Mouse (Mus musculus) right cerebral cortex, adult 2 months (tissue): ENCODE results near the gene Catsperz.

Experiments used
- DNase-seq, 2 experiments: peaks; one replicate each; pipeline ENCODE4 v3.0.0; 2021 to 2022; ENCODE audit warnings: low spot score in 2 of 2

The Catsperz gene

DNA sequence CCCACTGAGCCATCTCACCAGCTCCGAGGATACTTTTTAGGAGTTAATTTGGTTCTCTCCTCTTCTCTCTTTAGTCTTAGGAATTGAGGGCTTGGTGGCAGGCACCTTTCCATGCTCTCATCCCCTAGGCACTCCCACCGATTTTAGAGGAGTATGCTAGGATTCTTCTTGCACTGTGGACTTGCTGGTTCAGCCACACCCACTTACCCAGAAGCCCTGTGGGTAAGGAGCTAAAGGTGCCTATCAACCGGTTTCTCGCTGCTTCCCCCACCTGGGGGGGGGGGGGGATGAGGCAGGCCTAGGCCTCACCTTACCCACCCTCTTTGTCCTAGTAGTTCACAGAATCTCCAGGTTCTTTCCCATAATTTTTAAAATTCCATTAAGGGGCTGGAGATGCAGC is 22.6 kb upstream of the Catsperz start:
- DNase-seq, result no peak

GRCm38 (mm10) chr19:6943709-6944108 is 18.5 kb upstream of the Catsperz start:
- no peak for DNase-seq

DNA sequence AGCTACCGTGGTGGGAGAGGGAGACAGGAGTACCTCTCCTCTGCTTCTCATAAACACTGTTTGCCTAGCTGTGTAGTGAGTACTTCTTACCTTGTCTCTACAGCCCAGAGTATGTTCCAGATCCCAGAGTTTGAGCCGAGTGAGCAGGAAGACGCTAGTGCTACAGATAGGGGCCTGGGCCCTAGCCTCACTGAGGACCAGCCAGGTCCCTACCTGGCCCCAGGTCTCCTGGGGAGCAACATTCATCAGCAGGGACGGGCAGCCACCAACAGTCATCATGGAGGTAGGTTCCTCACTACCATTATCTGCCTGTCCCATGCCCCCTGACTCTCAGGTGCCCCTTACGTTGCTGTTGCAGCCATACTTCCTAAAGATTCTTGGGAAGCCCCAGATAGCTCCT is 17.6 kb upstream of the Catsperz start:
- no peak for DNase-seq

- DNase-seq, result peak; percentile 93 to 94
Measured at GRCm38 (mm10) chr19:6942249-6942691, 17.1 kb upstream of the Catsperz start, which contains the start of gene Gpr137. Gene Gpr137 (minus strand): TSS chr19:6942480.

DNA sequence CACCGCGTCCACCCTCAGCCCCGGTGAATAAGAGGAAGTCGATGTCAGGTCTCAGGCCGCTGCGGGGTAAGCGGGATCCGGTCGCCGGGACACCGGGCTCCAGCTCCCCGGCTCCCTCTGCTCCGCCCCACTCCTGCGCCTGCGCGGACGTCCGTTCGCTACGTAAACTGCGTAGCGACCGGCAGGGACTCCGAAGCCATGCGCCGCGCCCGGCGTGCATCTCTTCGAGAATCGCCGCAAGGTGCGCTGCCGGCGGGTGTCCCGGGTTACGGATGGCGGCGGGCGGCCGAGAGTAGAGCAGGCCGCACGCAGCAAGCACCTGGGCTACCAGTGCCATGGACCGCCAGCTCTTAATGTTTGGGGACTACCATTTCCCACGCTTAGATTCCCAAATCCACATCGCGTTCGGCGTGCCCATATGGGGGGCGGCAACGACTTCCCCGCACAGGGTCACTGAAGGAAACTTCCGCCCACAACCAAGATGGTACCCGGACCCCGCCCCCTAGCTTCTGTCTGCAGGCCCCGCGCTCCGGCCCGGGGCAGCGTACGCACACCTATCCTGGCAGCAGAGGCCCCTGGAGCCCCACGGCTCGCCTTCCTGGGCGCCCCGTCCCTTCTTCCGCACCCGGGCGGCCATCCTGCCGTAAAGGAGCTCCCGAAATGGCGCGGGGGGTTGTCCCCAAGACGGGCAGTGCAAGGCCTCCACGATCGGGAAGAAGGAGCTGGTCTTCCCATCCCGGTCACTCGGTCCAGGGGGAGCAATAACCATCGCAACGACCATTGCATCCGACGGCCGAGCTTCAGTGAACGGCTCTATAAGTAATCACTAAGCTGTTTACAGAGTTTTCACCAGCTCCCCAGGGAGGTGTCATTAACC is 16.4 kb upstream of the Catsperz start, which contains the start of gene Bad:
TSS of gene Bad (plus strand) at position 490 of the 877 bp plus-strand sequence.
- DNase-seq, result peak; percentile 94 to 95

DNA sequence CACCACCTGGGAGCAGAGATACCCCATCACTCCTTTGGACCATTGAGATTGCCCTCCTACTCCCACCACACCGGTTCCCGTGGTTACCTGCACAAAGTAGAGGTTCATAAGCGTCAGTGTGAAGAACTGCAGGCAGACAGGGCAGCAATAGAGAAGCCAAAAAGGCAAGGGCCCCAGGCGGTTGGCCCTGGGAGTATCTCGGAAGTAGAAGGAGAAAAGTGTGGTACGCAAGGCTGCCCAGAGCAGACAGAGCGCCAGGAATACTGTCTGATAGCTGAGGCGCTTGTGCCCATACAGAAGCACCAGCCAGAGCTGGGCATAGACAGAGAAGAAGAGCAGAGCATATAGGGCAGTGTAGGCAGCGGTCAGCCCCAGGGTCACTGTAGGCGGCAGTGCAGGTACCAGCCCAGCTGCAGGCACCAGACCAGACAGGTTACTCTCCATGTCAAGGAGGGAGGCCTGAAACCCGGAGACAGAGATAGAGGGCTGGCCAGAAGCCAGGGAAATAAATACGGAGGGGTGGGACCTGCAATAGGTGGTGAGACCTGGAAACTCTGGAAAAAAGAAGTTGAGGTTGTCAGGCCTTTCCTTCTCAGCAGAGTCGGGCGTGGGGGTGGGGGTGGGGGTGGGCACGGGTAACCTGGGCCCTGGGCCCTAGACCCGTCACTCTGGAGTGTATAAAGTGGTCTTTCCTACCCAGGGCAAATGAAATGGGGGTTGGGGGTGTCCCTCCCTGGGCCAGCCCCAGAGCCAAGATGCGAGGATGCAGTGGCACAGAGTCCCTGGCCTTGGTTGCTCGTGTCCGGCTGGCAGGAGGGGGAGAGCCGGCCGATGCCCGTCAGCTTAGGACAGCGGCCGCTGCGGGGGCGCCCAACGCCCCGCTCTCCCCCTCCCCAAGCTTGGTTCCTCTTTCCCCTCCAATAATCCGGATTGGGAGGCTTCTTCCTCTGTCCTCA is 15.5 kb upstream of the Catsperz start:
- DNase-seq, result no peak

DNA sequence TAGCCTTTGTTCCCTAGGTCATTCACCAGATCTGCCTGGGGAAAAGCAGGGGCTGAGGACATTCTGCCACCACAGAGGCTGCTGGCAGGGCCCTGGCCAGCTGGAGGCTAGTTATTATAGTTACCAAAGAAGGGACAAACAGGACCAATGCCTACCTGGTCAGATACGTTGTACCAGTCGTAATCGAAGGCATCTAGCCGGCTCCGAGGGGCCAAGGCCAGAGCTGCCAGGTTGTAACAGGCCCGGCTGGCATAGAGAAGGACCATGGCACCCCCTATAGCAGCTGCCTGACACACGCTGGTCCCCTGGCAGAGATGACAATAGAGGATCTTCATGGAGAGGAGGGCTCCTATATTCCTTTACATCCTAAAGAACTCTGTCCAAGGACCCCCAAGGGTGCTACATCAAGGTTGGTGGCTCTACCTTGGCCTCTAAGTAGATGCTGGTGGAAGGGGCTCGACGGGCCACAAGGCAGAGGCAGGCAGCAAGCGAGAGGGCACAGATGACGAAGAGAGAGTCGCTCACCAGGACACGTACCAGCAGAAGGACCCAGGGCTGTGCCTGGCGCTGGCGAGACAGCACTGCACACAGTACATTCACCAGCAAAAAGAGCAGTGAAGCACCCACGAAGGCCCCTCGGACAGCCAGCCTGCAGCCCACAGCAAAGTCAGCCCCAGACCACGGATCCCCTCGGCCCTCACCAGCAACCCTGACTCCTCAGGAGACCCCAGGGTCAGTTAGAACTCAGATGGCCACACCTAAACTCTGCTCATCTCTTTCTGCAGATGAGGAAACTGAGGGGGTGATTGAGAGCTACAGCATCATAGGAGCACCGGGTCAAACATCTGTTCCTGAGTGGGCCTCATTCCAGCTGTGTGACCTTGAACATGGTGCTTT is 14.2 kb upstream of the Catsperz start:
- DNase-seq, result no peak

GRCm38 (mm10) chr19:6937541-6938465 is 12.6 kb upstream of the Catsperz start:
- no peak for DNase-seq

GRCm38 (mm10) chr19:6936299-6936698 is 11.1 kb upstream of the Catsperz start:
- no peak for DNase-seq

GRCm38 (mm10) chr19:6934195-6934977 is 9.2 kb upstream of the Catsperz start, which contains the start of gene Kcnk4:
Gene Kcnk4 (minus strand): TSS chr19:6934515.
- DNase-seq, result no peak

GRCm38 (mm10) chr19:6933436-6934194 is 8.4 kb upstream of the Catsperz start:
- peak; percentile 50 to 74 for DNase-seq

DNA sequence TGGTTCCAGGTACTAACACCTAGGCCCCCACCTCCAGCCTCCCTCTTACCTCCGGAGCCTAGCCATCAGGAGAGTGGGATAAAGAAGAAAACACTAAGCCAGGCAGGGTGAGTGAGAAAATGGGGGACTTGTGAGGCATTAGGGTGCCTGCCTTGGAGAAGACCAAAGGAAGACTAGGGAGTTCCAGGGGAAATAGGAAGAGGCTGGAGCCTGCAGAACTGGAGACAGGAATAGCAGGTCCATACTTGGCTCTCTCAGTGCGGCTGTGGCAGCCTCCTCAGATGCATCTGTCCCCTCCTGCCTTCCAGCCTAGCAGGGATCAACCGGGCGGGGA is 7.9 kb upstream of the Catsperz start:
- no peak for DNase-seq

DNA sequence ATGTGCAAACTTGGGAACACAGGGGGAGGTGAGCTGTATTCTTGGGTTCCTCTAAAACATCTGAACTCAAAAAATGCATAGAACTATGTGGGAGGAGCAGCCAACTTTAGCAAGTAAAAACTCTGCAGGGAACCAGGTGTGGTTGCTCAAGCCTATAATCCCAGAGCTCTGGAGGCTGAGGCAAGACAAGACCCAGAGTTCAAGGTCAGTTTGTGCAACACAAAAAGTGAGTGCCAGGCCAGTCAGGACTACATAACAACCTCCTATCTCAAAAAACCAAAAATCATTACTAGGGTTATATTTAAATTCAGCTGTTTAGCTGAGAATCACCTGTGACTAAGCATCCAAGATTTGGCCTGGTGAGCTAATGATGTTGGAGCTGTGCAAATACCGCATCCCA is 6.8 kb upstream of the Catsperz start:
- DNase-seq, result no peak

- no peak for DNase-seq
Measured at GRCm38 (mm10) chr19:6931002-6931401, 5.8 kb upstream of the Catsperz start.

- no peak for DNase-seq
Measured at GRCm38 (mm10) chr19:6928080-6928479, 2.9 kb upstream of the Catsperz start.

DNA sequence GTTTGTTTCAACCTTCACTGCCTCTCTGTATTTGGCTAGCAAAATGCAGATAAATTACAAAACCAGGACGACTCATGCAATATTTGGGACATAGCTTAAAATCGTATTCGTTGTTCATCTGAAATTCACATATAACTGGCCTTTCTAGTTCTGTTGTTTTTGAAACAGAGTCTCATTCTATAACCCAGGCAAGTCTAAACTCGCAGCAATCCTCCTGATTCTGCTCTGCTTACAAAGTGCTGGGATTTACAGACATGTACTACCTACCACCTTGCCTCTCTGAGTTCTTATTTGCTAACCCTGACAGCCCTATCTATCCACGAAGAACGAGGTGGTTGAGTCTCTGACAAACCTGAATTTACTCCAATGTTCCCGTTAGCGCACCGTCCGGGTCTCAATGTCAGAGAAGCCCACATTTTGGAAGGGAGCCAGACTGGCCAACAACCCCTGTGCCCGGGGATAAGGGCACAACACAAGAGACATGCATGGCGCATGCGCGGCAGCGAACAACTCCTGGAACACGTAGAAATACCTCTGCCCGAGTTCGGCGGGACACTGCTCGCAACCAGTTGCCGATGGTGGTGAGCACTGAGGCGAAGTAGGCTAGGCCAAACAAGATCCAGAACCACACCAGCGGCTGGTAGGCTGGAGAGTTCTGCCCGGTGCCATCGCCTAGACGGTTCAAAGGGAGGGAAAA is 1.5 kb upstream of the Catsperz start:
- DNase-seq, result no peak

GRCm38 (mm10) chr19:6925611-6926329 is 590 bp upstream of the Catsperz start:
- no peak for DNase-seq
